In genomic region chr19:53389851-53390431, GRCm38 (mm10) we compare ENCODE assay signal across 8 mouse cellular contexts. TPM values are rescaled to one million over a fixed set of nuclear protein-coding genes. Genes with fewer than 3 reads are reported as not detected.
DNase-seq lines count a peak whose midpoint lies in the region; ATAC-seq and TF ChIP-seq lines count a peak whose summit lies in the region.

No protein-coding gene starts in this region.

- TF ChIP-seq CTCF in liver, adult 2 months (IDR thresholded peaks at IDR 0.05; ENCODE audit: low read depth, low read length) = no peak
- no peak for TF ChIP-seq CTCF in midbrain, postnatal 0 days (IDR thresholded peaks at IDR 0.05)

- H3K4me3 ChIP-seq in liver, adult 2 months (ENCODE audit: insufficient read depth, low read depth, low read length) = peak overlapping the region; percentile 82
- H3K4me3 ChIP-seq in forebrain, embryonic 11.5 days (ENCODE audit: low read depth, low read length) = peak overlapping the region; percentile 89
- peak overlapping the region; percentile 99 for H3K4me3 ChIP-seq in limb, embryonic 11.5 days (ENCODE audit: low read depth, low read length)
- H3K4me3 ChIP-seq in midbrain, postnatal 0 days (ENCODE audit: low read depth, low read length) = peak overlapping the region; percentile 95

- no peaks in the 10 kb centered on the region for H3K9me3 ChIP-seq in forebrain, embryonic 11.5 days (ENCODE audit: control insufficient read depth, low read length)
- H3K9me3 ChIP-seq in limb, embryonic 11.5 days (ENCODE audit: control insufficient read depth, low read length) = no peaks in the 10 kb centered on the region
- no peaks in the 10 kb centered on the region for H3K9me3 ChIP-seq in midbrain, postnatal 0 days (ENCODE audit: low read length)

- H3K4me1 ChIP-seq in liver, adult 2 months (ENCODE audit: control insufficient read depth, insufficient read depth, low read length) = peaks cover 11% of the 10 kb centered on the region
- 0 out of 2 replicates have a peak, but pooled peaks cover 2% of the 10 kb centered on the region for H3K4me1 ChIP-seq in forebrain, embryonic 11.5 days (replicated peaks; ENCODE audit: control insufficient read depth, insufficient read depth, low read length)
- H3K4me1 ChIP-seq in limb, embryonic 11.5 days (ENCODE audit: control insufficient read depth, insufficient read depth, low read length) = 0 out of 2 replicates have a peak, but pooled peaks cover 2% of the 10 kb centered on the region
- 0 out of 2 replicates have a peak, but pooled peaks cover 6% of the 10 kb centered on the region for H3K4me1 ChIP-seq in midbrain, postnatal 0 days (ENCODE audit: insufficient read depth, low read length)

- H3K27ac ChIP-seq in liver, adult 2 months (replicated peaks; ENCODE audit: insufficient read depth, low read depth, low read length) = peak overlapping the region; percentile 84
- peak overlapping the region; percentile 79 for H3K27ac ChIP-seq in forebrain, embryonic 11.5 days (ENCODE audit: low read depth, low read length)
- H3K27ac ChIP-seq in limb, embryonic 11.5 days (replicated peaks; ENCODE audit: low read depth, low read length) = peak overlapping the region; percentile 97
- peak overlapping the region; percentile 99 for H3K27ac ChIP-seq in midbrain, postnatal 0 days (ENCODE audit: low read depth, low read length)

- H3K4me2 ChIP-seq in forebrain, embryonic 11.5 days (ENCODE audit: low read depth, low read length, severe bottlenecking) = peak overlapping the region; percentile 63
- H3K4me2 ChIP-seq in limb, embryonic 11.5 days (ENCODE audit: low read depth, severe bottlenecking) = peak overlapping the region; percentile 45
- H3K4me2 ChIP-seq in midbrain, postnatal 0 days (ENCODE audit: low read depth, low read length, poor library complexity, severe bottlenecking) = peak overlapping the region; percentile 68

- H3K27me3 ChIP-seq in liver, adult 2 months (ENCODE audit: control insufficient read depth, insufficient read depth, low read length) = no peaks in the 10 kb centered on the region
- H3K27me3 ChIP-seq in forebrain, embryonic 11.5 days (ENCODE audit: control insufficient read depth, insufficient read depth, low read length) = no peaks in the 10 kb centered on the region
- no peaks in the 10 kb centered on the region for H3K27me3 ChIP-seq in limb, embryonic 11.5 days (ENCODE audit: control insufficient read depth, insufficient read depth, low read length)
- no peaks in the 10 kb centered on the region for H3K27me3 ChIP-seq in midbrain, postnatal 0 days (ENCODE audit: insufficient read depth, low read length)

- no peak for DNase-seq in liver, adult 2 months (ENCODE audit: extremely low read depth, low read depth, low spot score)
- no peak for DNase-seq in liver
- peak; percentile 49 for DNase-seq in T-cell, adult 2 months (ENCODE audit: low spot score)
- DNase-seq in forebrain, embryonic 11.5 days (ENCODE audit: low spot score) = no peak
- no peak for DNase-seq in limb, embryonic 11.5 days (ENCODE audit: low spot score)
- DNase-seq in midbrain, postnatal 0 days (ENCODE audit: low spot score) = peak; percentile 51
- no peak for DNase-seq in thymus, postnatal 14 days
- DNase-seq in thymus, postnatal 25 days = no peak

- peaks cover 10% of the 10 kb centered on the region; the same call in 1 of the 2 replicates for H3K79me2 ChIP-seq in liver, adult 2 months (ENCODE audit: control insufficient read depth, insufficient read depth, low read length)

- no peak for TF ChIP-seq POLR2A in liver, adult 2 months (IDR thresholded peaks at IDR 0.05; ENCODE audit: extremely low read depth, insufficient read depth, low read length)

- H3K36me3 ChIP-seq in liver, adult 2 months (ENCODE audit: control insufficient read depth, insufficient read depth, low read length) = peaks cover 31% of the 10 kb centered on the region
- peaks cover 4% of the 10 kb centered on the region; the same call in 1 of the 2 replicates for H3K36me3 ChIP-seq in forebrain, embryonic 11.5 days (ENCODE audit: control insufficient read depth, insufficient read depth, low read length)
- H3K36me3 ChIP-seq in limb, embryonic 11.5 days (ENCODE audit: control insufficient read depth, insufficient read depth, low read length) = peaks cover 8% of the 10 kb centered on the region; the same call in 1 of the 2 replicates
- peaks cover 25% of the 10 kb centered on the region for H3K36me3 ChIP-seq in midbrain, postnatal 0 days (ENCODE audit: insufficient read depth, low read length)

- peak overlapping the region; percentile 98 for H3K9ac ChIP-seq in liver, adult 2 months (ENCODE audit: low read depth, low read length)
- H3K9ac ChIP-seq in forebrain, embryonic 11.5 days (ENCODE audit: low read length) = peak overlapping the region; percentile 87
- peak overlapping the region; percentile 99 for H3K9ac ChIP-seq in limb, embryonic 11.5 days (ENCODE audit: low read length)
- H3K9ac ChIP-seq in midbrain, postnatal 0 days (replicated peaks; ENCODE audit: low read length, poor library complexity, severe bottlenecking) = peak overlapping the region; percentile 99

- WGBS in liver, adult 2 months = under 1% methylated on average over 59 of the region's 59 CpGs
- under 1% methylated on average over 57 of the region's 59 CpGs for WGBS in forebrain, embryonic 11.5 days
- WGBS in limb, embryonic 11.5 days = under 1% methylated on average over 58 of the region's 59 CpGs
- under 1% methylated on average over 48 of the region's 59 CpGs for WGBS in midbrain, postnatal 0 days

- peak; percentile 89 for ATAC-seq in forebrain, embryonic 11.5 days (replicated peaks; ENCODE audit: low FRiP score)
- peak; percentile 84 for ATAC-seq in limb, embryonic 11.5 days (ENCODE audit: insufficient number of reproducible peaks, low FRiP score, low TSS enrichment, low read depth)
- ATAC-seq in midbrain, postnatal 0 days (ENCODE audit: low FRiP score) = peak; percentile 80

RNA-seq across cellular contexts. Expression of gene Smndc1, which starts 0.4 kb away (rescaled TPM):
- total RNA-seq in liver, adult 2 months (2014; rRNA removed) = 7.6 and 8.1 TPM in 2 replicates
- 1.6 and 1.8 TPM in 2 replicates for polyA plus RNA-seq in liver, adult 2 months (2012; rRNA removed)
- 53.6 and 57.6 TPM in 2 replicates for polyA plus RNA-seq in forebrain, embryonic 11.5 days (2014; fragmentation: Nextera tagmentation; extraction: Ambion mirVana)
- 62.2 and 64.4 TPM in 2 replicates for polyA plus RNA-seq in limb, embryonic 11.5 days (2014; fragmentation: Nextera tagmentation; extraction: Ambion mirVana)
- total RNA-seq in midbrain, postnatal 0 days (2014; rRNA removed) = 8.9 and 17.8 TPM in 2 replicates
- 28.9 and 35.0 TPM in 2 replicates for polyA plus RNA-seq in midbrain, postnatal 0 days (2015; fragmentation: Nextera tagmentation; extraction: Ambion mirVana)

RNA-seq across cellular contexts. Expression of gene Gm10197, which starts 18.4 kb away (rescaled TPM):
- total RNA-seq in liver, adult 2 months (2014; rRNA removed) = not detected in 2 replicates
- polyA plus RNA-seq in liver, adult 2 months (2012; rRNA removed) = not detected in 2 replicates
- polyA plus RNA-seq in forebrain, embryonic 11.5 days (2014; fragmentation: Nextera tagmentation; extraction: Ambion mirVana) = not detected in 2 replicates
- polyA plus RNA-seq in limb, embryonic 11.5 days (2014; fragmentation: Nextera tagmentation; extraction: Ambion mirVana) = not detected in 2 replicates
- not detected in 2 replicates for total RNA-seq in midbrain, postnatal 0 days (2014; rRNA removed)
- not detected in 2 replicates for polyA plus RNA-seq in midbrain, postnatal 0 days (2015; fragmentation: Nextera tagmentation; extraction: Ambion mirVana)

Comparison
In these comparisons a context has a peak if more than half of its experiments do, and no peak if none do; other contexts are left out.
1. DNase-seq: peak in T-cell, adult 2 months (single experiment) and midbrain, postnatal 0 days (single experiment); none in liver, adult 2 months (single experiment), liver (single experiment), forebrain, embryonic 11.5 days (single experiment), limb, embryonic 11.5 days (single experiment), thymus, postnatal 14 days (single experiment) and thymus, postnatal 25 days (single experiment).
2. RNA of gene Smndc1, which starts 0.4 kb away (polyA plus RNA-seq): 62.2 to 64.4 TPM in limb, embryonic 11.5 days, 53.6 to 57.6 TPM in forebrain, embryonic 11.5 days and 28.9 to 35.0 TPM in midbrain, postnatal 0 days; 1.6 to 1.8 TPM in liver, adult 2 months; every median in the first group is over 10 times any median in the second.
3. Peak in every context shown above with its lines, with median percentiles within 50 percentile points of each other: H3K27ac ChIP-seq, H3K4me3 ChIP-seq, H3K9ac ChIP-seq, ATAC-seq and H3K4me2 ChIP-seq.